Mouse (Mus musculus): ENCODE results near the gene Agbl3.

- TF ChIP-seq CTCF (conservative IDR thresholded peaks at IDR 0.05; ENCODE audit: low read length) (no peak), POU5F1 (IDR thresholded peaks at IDR 0.05; ENCODE audit: borderline replicate concordance, low read length) (no peak)
These were observed 88.4 kb downstream of the Agbl3 start for GRCm38 (mm10) chr6:34868507-34869217.

Measured in E14TG2a.4 (cell line).